Mouse (Mus musculus): Measurements from ENCODE around the gene Tsen2.

The Tsen2 gene

DNA sequence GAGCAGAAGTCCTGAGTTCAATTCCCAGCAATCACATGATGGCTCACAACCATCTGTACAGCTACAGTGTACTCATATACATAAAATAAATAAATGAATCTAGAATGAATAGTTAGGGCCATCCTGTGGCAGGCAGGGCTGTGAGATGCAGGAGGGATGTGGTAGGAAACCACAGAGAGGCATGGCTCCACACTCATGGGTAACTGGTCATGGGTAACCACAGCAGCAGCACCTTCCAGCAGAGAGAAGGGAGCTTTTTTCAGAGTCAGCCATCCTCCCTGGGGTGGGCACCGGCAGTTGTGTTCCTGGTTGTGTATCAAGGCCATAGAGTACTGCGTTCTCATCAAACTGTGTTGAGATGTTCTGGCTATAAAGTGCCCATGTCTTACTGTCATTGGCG is 50.0 kb downstream of the Tsen2 start:
- no peak for DNase-seq (ENCODE audit: extremely low read depth, insufficient read length, low spot score)

- no peak for DNase-seq (ENCODE audit: extremely low read depth, insufficient read length, low spot score)
Observed at GRCm38 (mm10) chr6:115595667-115596066, 51.2 kb downstream of the Tsen2 start.

DNA sequence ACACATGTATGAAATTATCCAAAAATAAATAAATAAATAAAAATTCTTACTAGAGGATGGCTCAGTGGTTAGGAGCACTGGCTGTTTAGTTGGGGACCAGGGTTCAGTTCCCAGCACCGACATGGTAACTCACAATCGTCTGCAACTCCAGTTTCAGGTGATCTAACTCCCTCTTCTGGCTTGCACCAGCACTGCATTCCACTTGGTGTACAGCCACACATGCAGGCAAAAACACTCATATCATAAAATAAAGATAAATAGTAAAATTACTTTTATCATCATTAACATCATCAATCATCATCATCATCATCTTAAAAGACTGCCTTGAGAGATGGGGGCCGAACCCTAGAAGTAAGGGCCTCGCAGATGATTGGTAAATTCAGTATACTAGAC is 56.9 kb downstream of the Tsen2 start:
- no peak for DNase-seq (ENCODE audit: extremely low read depth, insufficient read length, low spot score)

DNA sequence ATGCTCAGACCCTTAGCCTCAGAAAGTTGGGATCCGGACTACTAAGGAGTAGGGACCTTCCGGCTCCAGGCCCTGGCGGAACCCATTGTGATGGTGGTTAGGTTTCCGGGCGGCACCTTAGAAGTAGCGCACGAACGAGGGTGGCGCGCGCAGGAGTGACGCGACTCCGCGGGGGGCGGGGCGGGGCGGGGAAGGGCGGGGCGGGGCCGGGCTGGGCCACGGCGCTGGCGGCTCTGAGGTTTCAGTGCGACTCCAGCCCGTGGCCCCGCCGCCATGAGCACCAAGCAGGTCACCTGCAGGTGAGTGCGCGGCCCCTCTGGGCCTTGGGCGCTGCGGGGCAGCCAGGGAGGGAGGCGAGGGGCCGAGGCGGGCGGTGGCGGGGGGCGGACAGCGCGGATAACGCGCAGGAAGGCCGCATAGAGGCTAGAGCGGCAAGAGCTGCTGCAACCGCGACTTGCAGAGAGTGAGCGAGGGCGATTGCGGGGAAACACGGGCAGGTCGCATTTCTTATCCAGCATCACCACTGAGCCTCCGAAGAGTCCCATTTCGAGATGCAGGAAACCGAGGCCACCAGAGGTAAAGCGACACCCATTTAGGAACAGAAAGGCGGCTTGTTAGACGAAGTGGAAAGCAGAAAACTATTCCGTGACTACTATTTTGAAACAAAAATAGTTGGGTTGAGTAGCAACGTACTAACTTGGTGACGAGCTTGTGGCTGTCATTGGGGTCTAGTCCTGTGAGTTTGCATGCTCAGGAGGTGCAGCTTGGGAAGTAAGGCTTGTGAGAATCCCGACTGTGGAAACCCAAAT is 57.5 kb downstream of the Tsen2 start, which contains the start of gene Mkrn2:
TSS of gene Mkrn2 (plus strand) at position 188 of the 809 bp plus-strand sequence.
- DNase-seq (ENCODE audit: extremely low read depth, insufficient read length, low spot score): peak; percentile 87

GRCm38 (mm10) chr6:115606461-115606860 is 62.0 kb downstream of the Tsen2 start:
- no peak for DNase-seq (ENCODE audit: extremely low read depth, insufficient read length, low spot score)

- DNase-seq (ENCODE audit: extremely low read depth, insufficient read length, low spot score): no peak
Observed at GRCm38 (mm10) chr6:115607429-115607828, 63.0 kb downstream of the Tsen2 start.

DNA sequence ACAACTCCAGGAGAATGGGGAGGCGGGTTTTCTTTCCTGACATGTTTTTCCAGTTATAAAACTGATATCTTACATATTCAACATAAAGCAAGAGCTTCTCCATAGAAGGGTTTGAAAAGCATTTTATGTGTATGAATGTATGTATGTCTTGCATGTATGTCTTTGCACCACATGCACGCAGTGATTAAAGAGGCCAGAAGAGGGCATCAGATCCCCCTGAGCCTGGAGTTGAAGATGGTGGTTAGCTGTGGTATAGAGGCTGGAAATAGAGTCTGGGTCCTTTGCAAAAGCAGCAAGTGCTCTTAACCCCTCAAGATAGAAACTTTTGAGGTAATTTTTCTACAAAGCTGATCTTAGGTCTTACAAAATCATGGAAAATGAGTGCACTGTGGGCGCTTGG is 64.7 kb downstream of the Tsen2 start:
- no peak for DNase-seq (ENCODE audit: extremely low read depth, insufficient read length, low spot score)

GRCm38 (mm10) chr6:115610301-115610700 is 65.8 kb downstream of the Tsen2 start:
- DNase-seq (ENCODE audit: extremely low read depth, insufficient read length, low spot score): no peak

GRCm38 (mm10) chr6:115613793-115614192 is 69.3 kb downstream of the Tsen2 start:
- DNase-seq (ENCODE audit: extremely low read depth, insufficient read length, low spot score): no peak

DNA sequence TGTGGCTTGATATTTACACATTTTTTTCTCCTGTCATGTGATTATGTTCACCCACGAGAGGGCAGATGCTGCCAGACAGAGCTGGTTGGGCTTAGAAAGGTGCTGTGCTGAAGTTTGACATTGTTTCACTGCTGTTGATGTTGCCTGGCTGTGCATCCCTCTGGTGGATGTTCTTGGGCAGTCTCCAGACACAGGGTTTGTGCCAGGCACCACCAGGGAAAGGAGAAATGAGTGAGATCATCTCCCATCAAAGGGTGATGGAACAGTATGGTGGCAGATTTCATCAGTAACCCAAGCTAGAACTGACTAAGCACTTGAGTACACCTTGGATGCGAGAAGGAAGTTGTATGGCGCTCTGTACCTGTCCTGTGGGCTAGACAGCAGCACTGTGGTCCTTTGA is 71.5 kb downstream of the Tsen2 start:
- DNase-seq (ENCODE audit: extremely low read depth, insufficient read length, low spot score): no peak

- no peak for DNase-seq (ENCODE audit: extremely low read depth, insufficient read length, low spot score)
Observed at GRCm38 (mm10) chr6:115619818-115620217, 75.4 kb downstream of the Tsen2 start.

DNA sequence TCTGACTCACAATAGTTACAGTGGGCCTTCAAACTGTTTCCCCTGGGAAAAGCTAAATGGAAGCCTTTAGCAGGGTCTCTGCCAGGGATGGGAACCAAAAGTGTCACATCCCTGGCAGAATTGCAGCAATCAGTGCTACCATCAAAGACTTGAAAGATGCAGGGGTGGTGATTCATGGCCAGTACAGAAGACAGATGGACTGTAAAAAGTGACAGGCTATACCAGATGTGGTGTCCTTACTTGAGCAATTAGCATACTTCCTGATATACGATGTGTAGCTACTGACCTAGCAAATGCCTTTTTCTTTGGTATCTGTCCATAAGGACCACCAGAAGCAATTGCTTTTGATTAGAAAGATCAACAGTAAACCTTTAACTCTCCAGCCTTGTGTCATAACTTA is 76.5 kb downstream of the Tsen2 start:
- no peak for DNase-seq (ENCODE audit: extremely low read depth, insufficient read length, low spot score)

GRCm38 (mm10) chr6:115626121-115626520 is 81.7 kb downstream of the Tsen2 start:
- no peak for DNase-seq (ENCODE audit: extremely low read depth, insufficient read length, low spot score)
